Mouse (Mus musculus): ENCODE data around the gene Lao1.

Gene Lao1

DNA sequence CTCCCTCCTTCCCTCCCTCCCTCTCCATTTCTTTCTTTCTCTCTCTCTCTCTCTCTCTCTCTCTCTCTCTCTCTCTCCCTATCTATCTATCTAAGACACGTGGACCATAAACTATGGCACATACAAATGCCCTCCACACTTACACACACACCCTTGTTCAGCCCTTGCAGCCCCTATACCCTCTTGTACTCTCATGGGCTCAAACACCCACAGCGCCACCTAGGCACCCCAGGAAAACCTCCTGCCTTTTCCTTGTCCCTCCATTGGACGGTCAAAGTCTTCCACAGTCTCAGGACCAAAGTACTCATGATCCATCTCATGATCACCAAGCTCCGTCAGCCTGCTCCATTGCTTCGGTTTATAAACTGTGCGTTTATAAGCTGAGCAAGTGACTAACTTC is 54.2 kb downstream of the Lao1 start:
- no peak for DNase-seq (ENCODE audit: low read depth)

DNA sequence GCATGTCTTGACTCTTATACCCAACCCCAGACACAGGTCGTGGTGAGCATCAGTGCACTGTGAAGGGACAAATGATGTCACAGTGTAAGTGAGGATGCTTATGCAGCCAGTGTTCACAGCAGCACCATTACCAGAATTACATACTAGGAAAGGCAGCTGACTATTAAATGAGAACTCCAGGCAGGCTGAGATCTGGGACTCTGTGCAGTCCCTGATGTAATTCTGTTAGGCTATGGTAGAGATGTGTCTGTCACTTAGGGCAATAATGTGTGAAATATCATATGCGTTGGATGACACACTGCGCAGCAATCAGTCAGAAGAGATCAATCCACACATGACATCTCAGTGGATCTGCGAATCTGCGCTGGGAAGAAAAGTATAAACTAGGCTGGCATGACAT is 55.7 kb downstream of the Lao1 start:
- DNase-seq (ENCODE audit: low read depth), result no peak

Measured in NIH3T3 (cell line).